Mouse (Mus musculus) effector memory CD4-positive, alpha-beta T cell, adult 5 months (primary cell): ENCODE data around the gene Bclaf1. TPM values are rescaled to one million over a fixed set of nuclear protein-coding genes. Genes with fewer than 3 reads are reported as not detected.

Experiments used
- polyA plus RNA-seq: library from polyadenylated mRNA; unstranded; fragments of 100-300 nt; shearing (Covaris generic); gene quantifications from one replicate; pipeline ENCODE4 v1.2.1, GENCODE M21; 2017

Bclaf1 gene
- 205 TPM for polyA plus RNA-seq

DNA sequence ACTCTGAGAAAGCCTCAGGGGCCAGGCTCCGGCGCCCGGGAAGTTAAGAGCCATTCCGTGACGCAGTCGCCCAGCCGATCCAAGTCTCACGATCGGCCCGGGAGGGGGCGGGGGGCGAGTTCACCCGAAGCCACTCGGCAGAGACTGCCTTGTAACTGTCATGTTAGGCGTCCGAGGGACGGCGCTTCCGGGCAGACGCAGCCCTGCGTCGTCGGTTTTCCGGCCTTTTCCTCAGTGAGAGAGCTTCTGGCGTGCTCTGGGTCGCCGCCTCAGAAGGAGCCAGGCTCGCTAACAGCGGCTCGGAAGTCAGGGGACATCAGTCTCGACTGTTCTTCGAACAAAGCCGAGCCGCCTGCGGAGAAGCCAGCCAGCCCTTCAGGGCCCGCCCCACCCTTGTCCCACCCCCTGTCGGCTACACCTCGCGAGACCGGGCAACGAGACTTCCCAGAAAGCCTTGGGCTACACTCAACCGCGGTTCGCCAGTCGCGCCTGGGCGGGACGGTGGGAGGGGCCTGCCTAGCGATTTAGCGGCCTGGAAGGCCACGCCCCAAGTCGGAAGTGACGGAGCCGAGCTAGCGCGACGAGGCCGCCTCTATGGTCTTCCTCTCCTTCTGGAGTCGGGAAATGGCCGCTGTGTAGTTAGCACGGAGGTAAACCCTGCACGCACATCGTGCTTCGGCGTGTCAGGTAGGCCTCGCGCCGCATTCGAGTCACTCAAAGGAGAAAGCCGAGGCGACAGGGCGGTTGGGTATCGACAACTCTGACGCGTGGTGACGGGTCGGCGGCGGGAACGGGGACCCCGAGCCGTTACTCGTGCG is at the start of gene Bclaf1:
Bclaf1 (plus strand) TSS at position 552 of the 818 bp plus-strand sequence.

DNA sequence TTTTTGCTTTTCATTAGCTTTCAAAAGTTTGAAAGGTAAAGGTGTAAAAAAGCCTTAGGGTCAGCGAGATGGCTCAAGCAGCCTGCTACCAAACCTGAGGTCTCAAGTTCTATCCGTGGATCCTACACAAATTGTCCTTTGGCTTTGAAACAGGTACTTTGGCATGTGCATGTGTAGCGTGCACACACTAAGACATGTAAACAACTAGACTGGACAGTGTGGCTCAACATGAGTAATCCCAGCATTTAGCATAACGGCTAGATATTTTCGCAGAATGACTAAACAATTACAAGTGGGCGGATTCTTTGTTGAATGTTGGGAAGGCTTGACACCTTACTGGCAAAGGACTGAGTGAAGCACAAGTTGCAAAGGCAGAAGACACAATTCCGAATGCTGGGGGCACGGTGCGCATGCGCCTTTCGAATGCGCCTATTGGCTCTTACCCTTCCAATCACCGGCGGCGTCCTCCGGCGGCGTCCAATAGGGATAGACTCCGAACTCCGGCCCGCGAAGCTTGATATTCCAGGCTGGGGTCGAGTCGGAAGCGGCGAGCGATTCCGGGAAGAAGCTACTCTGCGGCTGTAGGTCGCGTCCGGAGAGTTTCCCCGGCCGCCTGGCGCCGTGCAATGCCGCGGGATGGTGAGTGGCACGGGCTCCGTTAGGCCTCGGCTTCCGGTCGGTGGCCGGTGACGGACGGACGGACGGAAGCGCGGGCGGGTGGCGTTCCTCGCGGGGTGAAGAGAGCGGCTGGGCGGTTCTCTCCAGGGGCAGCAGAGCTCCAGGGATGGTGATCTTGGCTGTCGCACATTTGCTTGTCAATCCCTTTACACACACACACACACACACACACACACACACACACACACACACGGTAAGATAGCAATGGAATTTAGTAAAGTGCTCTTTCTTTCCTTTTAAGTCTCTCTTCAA is 35.3 kb downstream of the Bclaf1 start, which contains the start of gene Mtfr2:
Mtfr2 (plus strand) TSS at position 486 of the 930 bp plus-strand sequence.

Other genes starting within 250 kb of the Bclaf1 start
- 5.0 TPM for gene Map7, start 164.0 kb upstream of the Bclaf1 start, polyA plus RNA-seq
- gene Mtfr2, start 35.3 kb downstream of the Bclaf1 start, polyA plus RNA-seq = 0.37 TPM